Mouse (Mus musculus) embryonic facial prominence, embryonic 13.5 days (tissue): ENCODE results near the gene Ing5. TPM values are rescaled to one million over a fixed set of nuclear protein-coding genes. Genes with fewer than 3 reads are reported as not detected.

ENCODE experiments used
- polyA plus RNA-seq: library from polyadenylated mRNA; unstranded; fragments of >200 nt; fragmentation: Nextera tagmentation; extraction: Ambion mirVana; gene quantifications from 2 replicates; pipeline ENCODE4 v1.2.1, GENCODE M21; 2015

Ing5 gene
- polyA plus RNA-seq, 1 experiment from 2014 or later: 16.5 TPM

Other genes starting within 250 kb of the Ing5 start
- 171 and 196 TPM in 2 replicates for gene Stk25, start 145.3 kb upstream of the Ing5 start, polyA plus RNA-seq
- 43.3 and 48.2 TPM in 2 replicates for gene Bok, start 118.3 kb upstream of the Ing5 start, polyA plus RNA-seq
- 90.4 and 92.3 TPM in 2 replicates for gene Atg4b, start 52.5 kb upstream of the Ing5 start, polyA plus RNA-seq
- 58.4 and 58.9 TPM in 2 replicates for gene Thap4, start 49.1 kb upstream of the Ing5 start, polyA plus RNA-seq
- 267 and 281 TPM in 2 replicates for gene Dtymk, start 2.0 kb upstream of the Ing5 start, polyA plus RNA-seq
- 18.1 and 19.4 TPM in 2 replicates for gene D2hgdh, start 20.9 kb downstream of the Ing5 start, polyA plus RNA-seq
- 0.30 TPM in 1 of 2 replicates, not detected in the other for gene Gal3st2, start 57.3 kb downstream of the Ing5 start, polyA plus RNA-seq
- gene Gal3st2b, start 114.3 kb downstream of the Ing5 start, polyA plus RNA-seq: not detected in 2 replicates
- gene Gal3st2c, start 186.5 kb downstream of the Ing5 start, polyA plus RNA-seq: not detected in 2 replicates
- not detected in 2 replicates for gene Neu4, start 216.5 kb downstream of the Ing5 start, polyA plus RNA-seq
- not detected in 2 replicates for gene Pdcd1, start 248.6 kb downstream of the Ing5 start, polyA plus RNA-seq